Mouse (Mus musculus): ENCODE results near the gene Gm10490.
A peak's percentile ranks its signal among the peaks of the same experiment; 100 is the strongest.

The Gm10490 gene

GRCm38 (mm10) chrX:7926266-7926665, 16.9 kb downstream of the Gm10490 start:
- no peak for DNase-seq (ENCODE audit: low spot score in 2 of 2)

- DNase-seq (ENCODE audit: low spot score in 2 of 2) = no peak
Observed at GRCm38 (mm10) chrX:7927116-7927515, 17.8 kb downstream of the Gm10490 start.

- no peak for DNase-seq (ENCODE audit: low spot score in 2 of 2)
Observed at GRCm38 (mm10) chrX:7928270-7928790, 19.0 kb downstream of the Gm10490 start, which contains the start of gene Eras. TSS of gene Eras (minus strand) at chrX:7928607.

GRCm38 (mm10) chrX:7936874-7937273, 27.5 kb downstream of the Gm10490 start:
- DNase-seq (ENCODE audit: low spot score in 2 of 2) = no peak

GRCm38 (mm10) chrX:7937667-7938066, 28.3 kb downstream of the Gm10490 start:
- DNase-seq (ENCODE audit: low spot score in 2 of 2) = no peak

- DNase-seq (ENCODE audit: low spot score in 2 of 2) = no peak
Observed at GRCm38 (mm10) chrX:7945618-7946017, 36.3 kb downstream of the Gm10490 start.

GRCm38 (mm10) chrX:7947108-7947899, 38.0 kb downstream of the Gm10490 start, which contains the start of gene Hdac6:
TSS of gene Hdac6 (minus strand) at chrX:7947889.
- DNase-seq (ENCODE audit: low spot score in 2 of 2) = no peak

GRCm38 (mm10) chrX:7947900-7948492, 38.7 kb downstream of the Gm10490 start:
- peak; percentile 60 to 88 for DNase-seq (ENCODE audit: low spot score in 2 of 2)

GRCm38 (mm10) chrX:7950091-7950490, 40.7 kb downstream of the Gm10490 start:
- no peak for DNase-seq (ENCODE audit: low spot score in 2 of 2)

GRCm38 (mm10) chrX:7958868-7959267, 49.5 kb downstream of the Gm10490 start:
- no peak for DNase-seq (ENCODE audit: low spot score in 2 of 2)
